Mouse (Mus musculus) testis, adult 2 months (tissue): Measurements from ENCODE around the gene Spata16.

ENCODE experiments used
- CTCF ChIP-seq: fragments of 200-500 bp; IDR thresholded peaks from 2 replicates; pipeline ENCODE4 v1.5.1; 2012; ENCODE audit warnings: low read depth, mild to moderate bottlenecking, inconsistent platforms, low read length, moderate library complexity; ENCODE audit not compliant: control insufficient read depth, insufficient read depth, insufficient replicate concordance
- POLR2A ChIP-seq: fragments of 200-500 bp; IDR thresholded peaks from 2 replicates; pipeline ENCODE4 v1.6.1; 2012; ENCODE audit warnings: low read depth, mild to moderate bottlenecking, inconsistent platforms, low read length, moderate library complexity; ENCODE audit not compliant: control insufficient read depth

DNA sequence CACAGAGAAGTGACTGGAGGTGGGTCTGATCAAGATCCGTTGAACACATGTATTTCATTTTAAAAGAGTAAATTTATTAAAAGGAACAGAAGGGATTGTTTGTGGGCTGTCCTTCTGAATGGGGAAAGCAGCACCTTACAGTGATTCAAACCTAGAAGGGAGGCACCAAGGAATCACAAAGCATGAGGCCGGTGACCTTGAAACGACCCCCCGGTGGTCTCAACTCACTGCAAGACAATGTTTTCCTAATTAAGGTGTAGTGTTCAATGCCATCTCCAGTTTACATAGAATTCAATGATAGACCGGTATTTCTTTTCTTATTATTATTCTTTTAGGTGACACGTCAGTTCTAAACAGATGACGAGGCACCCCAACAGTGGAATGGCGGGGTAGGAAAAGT lies 2.4 kb downstream of the Spata16 start:
- TF ChIP-seq CTCF = no peak
- no peak for TF ChIP-seq POLR2A
